Mouse (Mus musculus): Measurements from ENCODE around the gene Cd300lf.
A peak's percentile ranks its signal among the peaks of the same experiment; 100 is the strongest.

The Cd300lf gene

DNA sequence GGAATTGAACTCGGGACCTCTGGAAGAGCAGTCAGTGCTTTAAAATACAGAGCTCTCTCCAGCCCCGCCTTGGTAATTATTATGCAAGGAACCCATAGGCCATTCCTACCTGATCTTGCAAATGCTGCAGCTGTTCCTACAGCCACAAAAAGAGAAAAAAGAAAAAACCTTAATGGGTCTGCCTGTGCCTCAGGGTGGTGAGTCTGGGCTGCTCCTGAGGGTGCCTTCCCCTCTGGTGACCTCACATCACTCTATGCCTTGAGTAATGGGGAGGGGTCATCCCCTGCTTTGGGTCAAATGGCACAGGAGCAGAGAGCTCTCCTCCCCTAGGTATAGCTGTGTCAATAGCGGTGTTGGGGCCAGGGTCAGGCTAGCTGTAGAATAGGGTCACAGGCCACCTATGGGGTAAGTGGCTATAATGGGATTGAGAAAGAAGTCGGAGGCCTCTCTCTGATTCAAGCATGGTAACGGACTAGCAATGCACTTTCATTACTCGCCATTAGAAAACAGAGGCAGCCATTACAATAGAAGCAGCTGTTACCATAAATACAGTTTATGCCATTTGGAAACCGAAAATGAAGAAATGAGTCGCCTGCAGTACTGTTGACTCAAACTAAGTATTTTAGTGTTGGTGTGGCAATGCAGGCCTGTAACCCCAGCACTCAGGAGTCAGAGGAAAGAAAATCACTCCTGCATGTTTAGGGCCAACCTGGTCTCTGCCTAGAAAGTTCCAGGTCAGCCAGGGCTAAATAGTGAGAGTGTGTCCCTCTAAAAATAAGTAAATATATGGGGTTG, 28.8 kb downstream of the Cd300lf start:
- no peak for DNase-seq

DNA sequence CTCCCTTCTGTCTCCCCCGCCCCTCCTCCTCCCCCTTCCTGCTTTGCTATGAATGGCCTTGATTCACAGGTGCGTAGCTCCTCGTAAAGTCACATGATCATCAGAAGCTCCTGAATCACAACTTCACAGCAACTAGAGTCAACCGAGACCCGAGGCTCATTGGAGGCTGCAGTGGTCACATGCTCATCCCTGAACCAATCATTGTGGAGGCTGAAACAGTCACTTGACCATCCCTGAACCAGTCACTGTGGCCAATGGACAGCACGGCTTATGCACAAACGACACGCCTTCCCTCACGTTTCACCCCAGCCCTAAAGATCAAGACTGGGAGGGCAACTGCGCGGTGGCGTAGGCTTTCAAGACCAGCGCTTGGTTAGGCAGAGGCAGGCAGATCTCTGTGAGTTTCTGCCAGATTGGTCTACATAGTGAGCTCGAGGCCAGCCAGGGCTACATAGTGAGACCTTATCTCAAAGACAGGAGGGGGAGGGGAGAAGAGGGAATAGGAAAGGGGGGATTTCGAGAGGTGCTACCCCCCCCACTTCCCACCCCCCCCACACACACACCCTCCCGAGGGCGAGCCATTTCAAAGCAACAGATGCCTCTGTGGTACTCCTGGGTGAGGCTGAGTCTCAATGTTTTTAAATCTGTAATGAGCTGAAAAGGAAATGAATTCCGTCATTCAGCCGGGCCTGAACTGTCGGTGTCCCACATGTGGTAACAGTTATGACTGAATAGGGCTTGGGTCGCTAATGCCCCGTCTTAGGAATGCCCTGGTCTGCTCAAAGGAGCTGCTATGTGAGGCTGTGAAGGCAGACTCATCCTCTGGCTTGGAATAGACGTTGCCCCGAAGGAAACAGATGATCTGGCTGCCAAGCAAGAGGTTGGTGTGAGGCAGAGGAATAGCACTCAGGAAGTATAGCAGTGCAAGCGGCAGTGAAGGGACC, 30.1 kb downstream of the Cd300lf start:
- DNase-seq = no peak

DNA sequence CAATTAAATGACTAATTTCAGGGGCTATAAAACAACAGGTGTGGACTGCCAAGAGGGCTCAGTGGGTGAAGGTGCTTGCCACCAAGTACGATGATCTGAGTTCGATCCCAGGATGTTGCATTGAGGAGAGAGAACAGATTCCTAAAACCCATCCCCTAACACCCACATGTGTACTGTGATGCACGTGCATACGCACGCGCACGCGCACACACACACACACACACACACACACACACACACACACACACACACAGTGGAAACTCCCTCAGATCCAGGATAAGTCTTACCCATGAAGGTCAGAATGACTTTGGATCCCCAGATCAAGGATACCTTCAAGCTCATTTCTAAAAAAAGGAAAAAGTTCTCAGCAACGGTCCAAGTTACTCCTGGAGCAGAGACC, 31.7 kb downstream of the Cd300lf start:
- no peak for DNase-seq

DNA sequence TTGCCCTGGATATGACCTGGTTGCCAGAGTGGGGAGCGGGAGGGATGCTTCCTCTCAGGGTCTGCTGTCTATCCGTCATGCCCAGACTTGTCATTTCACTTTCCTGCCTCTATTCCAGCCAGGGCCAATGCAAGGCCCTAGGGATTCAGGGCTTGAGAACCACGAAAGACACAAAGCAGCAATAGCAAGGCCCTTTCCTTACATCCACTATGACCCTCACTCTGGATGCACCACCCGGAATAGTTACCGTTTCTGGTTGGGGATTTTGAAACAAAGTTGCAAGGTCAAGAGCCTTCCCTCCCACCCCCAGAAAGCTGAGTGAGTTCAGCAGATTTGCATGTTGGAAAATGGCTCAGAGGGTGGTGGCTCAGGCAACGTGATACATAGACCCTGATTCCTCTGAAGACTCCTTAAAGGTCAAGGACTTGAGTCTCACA, 32.2 kb downstream of the Cd300lf start:
- DNase-seq = no peak

DNA sequence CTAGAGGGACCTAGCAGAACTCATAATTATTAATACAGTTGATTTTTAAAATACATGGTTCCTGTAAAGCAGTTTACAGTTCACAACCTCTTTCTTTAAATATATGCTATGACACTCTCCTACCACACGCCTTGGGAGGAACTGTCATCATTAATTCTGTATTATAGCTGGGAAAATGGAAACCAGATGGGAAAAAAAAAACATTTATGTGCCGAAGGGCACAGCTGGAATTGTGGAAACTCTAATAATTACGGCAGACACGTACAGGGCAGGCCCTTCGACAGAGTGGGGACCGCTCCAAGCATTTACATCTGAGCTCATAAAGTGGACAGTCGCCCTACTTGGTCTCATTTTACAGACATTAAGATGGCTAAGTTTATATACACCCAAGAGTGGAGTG, 33.1 kb downstream of the Cd300lf start:
- DNase-seq = no peak

DNA sequence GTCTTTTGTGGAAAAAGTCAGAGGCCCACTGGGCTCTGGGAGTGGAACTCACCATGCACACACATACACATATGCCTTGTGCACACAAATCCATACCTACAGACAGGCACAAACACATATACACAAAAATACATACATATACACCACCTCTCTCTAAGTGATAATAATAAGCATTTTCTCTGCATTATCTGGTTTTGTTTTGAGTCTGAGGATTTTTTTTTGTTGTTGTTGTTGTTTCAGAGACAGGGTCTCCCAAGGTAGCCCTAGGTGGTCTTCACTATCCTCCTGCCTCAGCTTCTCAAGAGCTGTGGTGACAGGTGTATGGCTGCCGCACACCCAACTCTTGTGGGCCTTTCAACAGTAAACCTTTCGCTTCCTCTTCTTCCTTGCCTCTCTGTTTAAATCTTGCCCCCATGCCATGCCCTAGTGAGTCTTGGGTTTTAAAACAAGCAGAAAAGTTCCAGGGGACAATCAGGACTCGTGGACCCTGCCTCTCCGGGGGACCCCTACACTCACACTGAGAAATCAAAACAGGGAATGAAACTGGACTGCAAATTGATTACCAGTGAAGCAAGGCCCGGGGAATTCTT, 33.7 kb downstream of the Cd300lf start:
- no peak for DNase-seq

DNA sequence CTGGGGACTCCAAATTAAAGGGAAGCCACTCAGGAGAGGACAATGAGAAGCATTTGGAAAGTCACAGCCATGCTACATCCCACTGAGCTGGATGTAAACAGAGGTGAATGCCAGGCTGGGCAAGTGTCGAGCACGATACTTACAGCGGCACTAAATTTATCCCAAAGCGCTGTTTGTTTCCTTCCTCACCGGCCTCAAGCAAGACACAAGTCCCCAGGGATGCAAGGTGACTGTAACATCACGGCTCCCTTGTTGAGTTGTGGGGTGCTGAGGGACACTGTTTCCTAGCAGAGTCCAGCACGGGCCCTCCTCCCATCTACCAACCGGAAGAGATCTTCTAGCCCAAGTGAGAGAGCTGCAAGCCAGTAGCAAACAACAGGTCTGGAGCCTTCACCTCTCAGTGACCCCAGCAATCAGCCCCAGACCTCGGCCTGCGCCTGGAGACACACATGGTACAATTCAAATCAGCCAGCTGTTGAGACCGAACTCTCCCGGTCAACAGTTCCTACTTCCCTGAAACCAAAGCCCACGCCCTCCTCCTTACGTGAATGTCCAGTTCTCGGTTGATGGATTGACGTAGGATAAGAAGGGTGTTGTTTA, 34.5 kb downstream of the Cd300lf start:
- DNase-seq = no peak

DNA sequence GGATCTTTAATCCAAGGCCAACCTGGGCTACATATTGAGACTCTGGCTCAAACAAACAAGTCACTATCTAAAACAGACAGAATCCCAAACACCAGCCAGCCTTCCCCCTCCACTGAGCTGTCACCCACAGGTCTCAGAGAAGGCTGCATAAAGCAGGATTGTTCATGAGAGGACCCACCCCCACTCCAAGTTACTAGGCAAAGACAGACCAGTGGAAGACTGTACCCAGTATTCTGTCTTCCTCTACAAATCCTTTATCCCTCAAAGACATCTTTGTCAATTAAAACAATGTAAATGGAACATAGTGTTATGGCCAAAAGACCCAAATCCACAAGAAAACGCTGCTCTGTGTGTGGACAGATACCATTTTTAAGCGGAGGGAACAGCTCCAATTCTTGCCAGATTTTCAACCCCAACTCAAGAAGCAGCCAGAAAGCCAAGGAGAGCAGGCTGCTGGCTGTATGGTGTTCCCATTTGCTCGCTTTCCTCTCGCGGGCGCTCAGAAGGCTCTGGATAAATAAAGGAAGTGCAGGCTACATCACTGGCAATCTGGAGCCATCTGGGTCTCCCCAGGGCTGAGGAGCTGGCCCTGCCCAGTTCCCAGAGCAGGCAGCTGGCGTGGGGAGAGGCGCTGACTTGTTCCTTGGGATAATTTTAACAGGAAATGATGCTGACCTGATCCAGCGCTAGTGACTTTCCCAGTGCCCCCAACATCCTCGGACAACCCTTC, 35.4 kb downstream of the Cd300lf start:
- peak in 1 of 2 experiments; percentile 26 for DNase-seq

DNA sequence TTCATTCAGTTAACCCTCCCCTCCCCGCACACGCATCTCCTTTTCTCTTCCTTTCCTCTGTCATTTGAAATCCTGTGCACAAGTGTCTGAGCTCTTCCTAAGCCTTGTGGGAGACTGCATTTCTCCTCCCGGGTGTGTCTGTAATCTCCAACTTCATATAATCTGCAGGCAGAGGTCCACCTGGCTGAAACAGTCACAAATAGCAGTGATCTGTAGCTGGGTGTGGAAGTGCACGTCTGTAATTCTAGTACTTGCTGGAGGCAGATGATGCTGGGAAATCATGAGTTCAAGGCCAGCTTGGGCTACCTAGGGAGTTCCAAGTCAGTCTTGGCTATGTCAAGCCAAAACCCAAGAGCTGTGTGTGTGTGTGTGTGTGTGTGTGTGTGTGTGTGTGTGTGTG, 41.7 kb downstream of the Cd300lf start:
- no peak for DNase-seq

DNA sequence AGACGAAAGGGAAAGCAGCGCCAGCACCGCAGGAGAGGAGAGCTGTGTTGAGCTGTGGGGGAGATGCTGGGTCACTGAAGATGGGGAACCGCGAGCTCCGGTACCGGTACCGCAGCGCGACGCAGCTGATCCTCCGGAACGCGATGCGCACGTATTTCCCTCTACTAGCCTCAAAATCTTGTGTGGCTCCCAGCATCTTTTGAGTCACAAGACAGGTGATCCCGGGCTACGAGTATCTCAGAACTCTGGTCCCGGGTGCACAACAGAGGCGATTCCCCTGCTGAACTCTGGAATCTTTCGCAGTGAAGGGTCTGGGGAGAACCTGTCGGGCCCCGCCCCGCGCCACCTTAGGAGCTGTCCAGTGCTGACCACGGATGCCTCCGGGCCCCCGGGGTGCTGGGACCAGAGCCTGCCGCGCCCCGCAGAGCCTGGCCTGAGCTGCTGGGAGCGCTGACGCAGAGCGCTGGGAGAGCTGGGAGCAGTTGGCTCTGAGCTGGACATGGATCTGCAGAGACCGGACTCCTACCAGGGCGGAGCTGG, 42.4 kb downstream of the Cd300lf start, which contains the start of gene Rab37:
TSS of gene Rab37 (plus strand) at position 70 of the 540 bp plus-strand sequence.
- peak; percentile 71 to 76 for DNase-seq

DNA sequence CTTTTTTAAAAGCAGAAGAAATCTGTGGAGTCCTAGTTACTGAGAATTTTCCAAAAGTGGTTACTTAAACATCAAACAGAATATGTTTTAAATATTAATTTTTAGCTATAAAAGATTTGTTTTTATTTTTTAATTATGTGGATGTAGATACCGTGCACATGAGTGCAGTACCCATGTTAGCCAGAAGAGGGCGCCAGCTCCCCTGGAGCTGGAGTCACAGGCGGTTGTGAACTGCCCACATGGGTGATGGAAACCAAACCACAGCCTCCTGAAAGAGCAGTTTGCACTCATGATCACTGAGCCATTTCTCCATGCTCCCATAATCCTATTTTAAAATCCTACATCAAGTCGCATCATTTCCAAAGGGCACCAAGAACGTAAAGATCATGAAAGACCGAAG, 43.9 kb downstream of the Cd300lf start:
- DNase-seq = no peak

DNA sequence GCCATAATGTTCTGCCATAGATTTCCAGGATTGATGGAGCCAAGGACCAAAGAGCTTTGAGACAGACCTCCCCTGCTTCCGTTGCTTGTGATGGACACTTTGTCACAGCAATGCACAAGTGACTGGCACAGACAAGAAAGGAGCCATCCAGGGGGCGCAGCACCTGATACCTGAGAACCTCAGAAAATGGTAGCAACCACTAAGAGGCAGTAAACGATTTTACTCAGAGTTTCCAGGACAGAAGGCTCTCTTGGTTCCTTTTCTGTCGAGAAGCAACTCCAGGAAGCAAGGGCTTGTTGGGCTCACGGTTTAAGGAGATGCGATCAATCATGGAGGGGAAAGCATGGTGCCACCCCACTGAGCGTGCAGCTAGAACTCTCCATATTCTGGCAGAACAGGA, 47.6 kb downstream of the Cd300lf start:
- no peak for DNase-seq

DNA sequence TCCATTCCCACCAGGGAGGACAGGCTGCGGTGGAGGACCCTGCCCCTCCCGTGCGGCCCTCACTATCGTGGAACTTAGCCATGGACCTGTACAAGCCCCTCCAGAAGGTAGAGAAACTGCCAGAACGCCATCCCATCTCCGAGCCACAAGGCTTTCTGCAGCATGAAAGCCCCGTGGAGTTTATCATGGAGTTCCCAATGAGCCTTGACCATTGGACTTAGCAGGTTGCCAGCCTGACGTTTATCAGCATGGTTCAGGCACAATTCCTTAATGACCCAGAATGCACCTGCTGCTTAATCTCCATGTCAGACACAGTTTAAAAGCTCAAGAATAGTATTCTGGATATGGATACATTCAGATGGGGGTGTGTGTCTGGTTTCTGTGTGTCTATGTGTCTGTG, 48.7 kb downstream of the Cd300lf start:
- DNase-seq = no peak

DNA sequence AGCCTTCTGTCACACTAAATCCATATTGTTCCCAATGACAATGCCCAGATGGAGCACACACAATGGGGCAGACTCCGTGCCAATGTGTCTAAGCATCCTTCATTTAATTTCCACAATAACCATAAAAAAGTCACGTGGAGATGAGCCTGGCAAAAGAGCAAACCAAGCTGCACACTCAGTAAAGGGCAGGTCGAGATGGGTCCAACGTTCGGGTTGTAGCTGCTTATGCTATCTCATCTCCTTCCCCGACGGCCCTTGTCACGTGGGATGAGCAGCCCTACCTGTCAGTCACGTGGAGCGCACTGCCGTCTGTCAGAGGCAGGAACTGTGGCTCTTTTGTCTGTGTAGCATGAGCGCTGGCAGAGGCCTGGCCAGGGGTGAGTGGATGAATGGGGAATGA, 49.2 kb downstream of the Cd300lf start:
- DNase-seq = no peak

DNA sequence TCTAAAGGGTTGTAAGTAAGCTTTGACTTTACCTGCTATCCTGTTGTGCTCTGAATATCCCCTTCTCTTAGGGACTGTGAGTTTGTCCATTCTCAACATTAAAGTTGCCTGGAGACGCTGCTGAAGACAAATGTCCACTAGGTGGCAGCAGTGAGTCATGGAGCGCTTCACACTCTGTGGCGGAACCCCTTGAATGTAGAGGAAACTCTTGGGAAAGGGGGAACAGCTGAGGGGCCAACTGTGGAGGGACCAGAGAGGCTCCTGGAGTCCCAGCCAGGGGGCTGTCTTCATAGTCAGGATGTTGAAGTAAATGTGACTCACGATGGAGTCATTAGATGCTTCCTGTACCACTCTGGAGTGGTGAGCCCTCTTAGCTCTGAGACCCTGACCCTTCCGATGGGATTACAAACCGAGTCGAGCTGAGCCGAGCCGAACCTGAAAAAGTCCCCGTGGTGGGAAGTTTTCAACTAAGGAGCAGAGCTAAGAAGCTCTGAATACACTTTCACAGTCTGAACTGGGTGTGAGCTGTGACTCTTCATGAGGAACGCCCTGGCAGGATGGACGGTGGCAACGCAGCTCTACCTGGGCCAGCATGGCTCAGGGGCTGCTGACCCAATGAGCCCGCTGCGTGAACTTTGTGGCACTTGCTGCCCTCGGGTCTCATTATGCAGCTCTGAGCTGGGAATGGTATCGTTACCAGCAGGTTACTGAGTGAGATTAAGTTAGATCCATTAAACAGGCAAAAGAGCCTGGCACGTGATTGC, 50.2 kb downstream of the Cd300lf start:
- DNase-seq = peak; percentile 83

DNA sequence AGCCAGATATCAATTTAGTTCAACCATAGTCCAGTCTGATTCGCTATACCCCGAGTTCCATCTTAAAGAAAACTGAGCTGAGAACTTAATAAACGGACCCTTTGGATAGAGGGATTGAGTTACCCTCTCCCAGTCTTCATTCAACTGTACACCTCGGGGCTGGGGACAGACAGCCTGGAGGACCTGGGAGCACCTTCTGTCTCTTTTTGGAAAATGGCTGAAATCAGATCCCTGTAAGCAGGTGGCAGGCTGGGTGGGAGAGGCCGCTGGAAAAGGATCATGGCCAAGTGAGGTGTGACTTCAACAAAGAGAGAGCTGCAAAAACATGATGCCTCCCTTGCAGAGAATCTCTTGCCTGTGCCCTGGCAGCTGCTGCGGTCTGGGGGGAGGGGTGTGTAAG, 51.6 kb downstream of the Cd300lf start:
- DNase-seq = no peak

DNA sequence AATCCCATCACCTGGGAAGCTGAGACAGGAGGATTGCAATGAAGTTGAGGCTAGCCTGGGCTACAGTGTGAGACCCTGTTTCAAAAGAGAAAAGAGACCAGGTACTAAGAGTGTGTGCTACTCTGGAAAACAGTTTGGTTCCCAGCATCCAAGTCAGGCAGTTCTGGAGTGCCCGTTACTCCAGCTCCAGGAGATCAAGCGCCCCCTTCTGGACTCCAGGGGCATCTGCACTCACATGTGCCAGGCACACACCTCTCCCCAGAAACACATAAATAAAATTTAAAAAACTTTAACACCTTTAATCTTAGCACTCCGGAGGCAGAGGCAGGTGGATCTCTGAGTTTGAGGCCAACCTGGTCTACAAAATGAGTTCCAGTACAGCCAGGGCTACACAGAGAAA, 52.4 kb downstream of the Cd300lf start:
- no peak for DNase-seq

DNA sequence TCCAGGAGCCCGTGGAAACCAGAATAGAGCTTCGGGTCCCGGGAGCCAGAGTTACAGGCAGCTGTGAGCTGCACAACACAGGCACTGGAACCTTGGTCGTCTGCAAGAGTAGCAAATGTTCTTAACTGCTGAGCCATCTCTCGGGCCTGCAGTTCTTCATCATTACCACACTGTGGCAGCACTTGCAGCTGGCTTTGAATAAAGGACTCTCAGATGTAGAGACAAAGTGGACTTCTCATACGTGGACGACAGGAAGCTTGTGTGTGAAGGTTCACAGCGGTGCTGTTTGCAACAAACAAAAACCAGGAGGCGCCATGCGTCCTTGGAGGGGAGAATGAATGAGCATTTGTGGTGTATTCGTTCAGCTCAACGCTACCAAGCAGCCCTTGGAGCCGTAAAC, 52.9 kb downstream of the Cd300lf start:
- DNase-seq = peak; percentile 52 to 67

DNA sequence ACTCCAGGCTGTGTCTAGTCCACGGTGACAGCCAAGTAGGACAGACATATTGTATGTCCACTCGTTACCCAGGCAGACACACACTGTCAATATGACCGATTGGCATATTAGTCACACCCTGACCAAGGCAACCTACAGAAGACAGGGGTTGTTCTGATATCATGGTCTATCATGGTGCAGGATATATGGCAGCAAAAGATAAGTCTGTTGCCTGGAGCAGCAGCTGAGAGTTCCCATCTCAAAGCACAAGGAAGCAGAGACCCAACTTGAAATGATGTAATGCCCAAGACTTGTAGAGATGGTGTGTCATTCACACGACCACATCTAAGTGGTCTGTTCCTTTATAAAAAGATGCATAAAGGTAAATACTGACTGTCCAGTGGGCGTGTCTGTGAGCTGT, 55.1 kb downstream of the Cd300lf start:
- DNase-seq = no peak

DNA sequence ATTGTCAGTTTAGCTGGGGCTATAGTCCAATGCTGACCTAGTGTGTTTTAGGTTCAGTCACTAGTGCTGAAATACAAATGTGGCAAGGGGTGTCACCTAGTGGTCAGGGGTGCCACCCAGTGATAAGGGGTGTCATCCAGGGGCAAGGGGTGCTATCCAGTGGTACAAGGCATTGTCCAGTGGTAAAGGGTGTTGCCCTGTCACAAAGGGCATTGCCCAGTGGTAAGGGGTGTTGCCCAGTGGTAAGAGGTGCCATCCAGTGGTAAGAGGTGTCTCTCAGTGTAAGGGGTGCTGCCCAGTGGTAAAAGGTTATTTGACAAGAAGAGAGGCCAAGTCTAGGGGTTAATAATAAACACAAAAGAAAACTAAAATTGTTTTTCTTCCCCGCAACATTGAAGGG, 56.4 kb downstream of the Cd300lf start:
- no peak for DNase-seq

DNA sequence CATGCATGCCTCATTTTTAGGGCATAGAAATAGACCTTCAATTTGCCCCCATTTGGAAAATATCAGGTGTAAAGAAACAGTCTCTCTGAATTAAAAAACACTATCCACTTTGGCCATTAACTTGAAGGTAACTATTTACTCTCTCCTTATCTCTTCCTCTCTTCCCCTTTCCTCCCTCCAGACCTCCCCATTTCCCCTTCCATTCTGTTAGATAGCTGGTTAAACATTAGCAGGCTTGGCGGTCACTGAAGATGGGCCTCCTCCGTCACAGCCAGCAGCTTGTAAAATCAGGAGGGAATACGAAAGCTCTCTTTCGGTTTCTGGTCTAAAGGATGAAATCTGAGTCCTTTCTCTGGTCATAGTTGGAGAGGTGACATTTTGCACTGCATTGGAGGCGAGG, 57.9 kb downstream of the Cd300lf start:
- no peak for DNase-seq

Data from kidney, postnatal 4 days (tissue).